Mouse (Mus musculus) right cerebral cortex, postnatal 4 days (tissue): ENCODE measurements around the gene Sept8.

ENCODE experiments used
- DNase-seq: peaks from one replicate; pipeline ENCODE4 v3.0.0-alpha.2; 2022

Gene Sept8

GRCm38 (mm10) chr11:53496946-53497345 is 22.1 kb upstream of the Sept8 start:
- DNase-seq: no peak

- DNase-seq: no peak
These were observed 18.5 kb upstream of the Sept8 start for GRCm38 (mm10) chr11:53500569-53500968.

- no peak for DNase-seq
These were observed 16.9 kb upstream of the Sept8 start for GRCm38 (mm10) chr11:53502039-53502765.

GRCm38 (mm10) chr11:53503738-53504137 is 15.3 kb upstream of the Sept8 start:
- DNase-seq: no peak

GRCm38 (mm10) chr11:53504376-53504775 is 14.7 kb upstream of the Sept8 start:
- no peak for DNase-seq

- no peak for DNase-seq
These were observed 13.9 kb upstream of the Sept8 start for GRCm38 (mm10) chr11:53505026-53505663.

GRCm38 (mm10) chr11:53507098-53507805 is 11.8 kb upstream of the Sept8 start:
- no peak for DNase-seq

GRCm38 (mm10) chr11:53508152-53508551 is 10.9 kb upstream of the Sept8 start:
- DNase-seq: no peak

GRCm38 (mm10) chr11:53508591-53508990 is 10.5 kb upstream of the Sept8 start:
- DNase-seq: no peak

GRCm38 (mm10) chr11:53510351-53510750 is 8.7 kb upstream of the Sept8 start:
- no peak for DNase-seq

- DNase-seq: no peak
These were observed 2.1 kb upstream of the Sept8 start for GRCm38 (mm10) chr11:53516775-53517627.

- no peak for DNase-seq
These were observed 298 bp upstream of the Sept8 start for GRCm38 (mm10) chr11:53518759-53519158.

GRCm38 (mm10) chr11:53520122-53520978 is 1.3 kb downstream of the Sept8 start:
- DNase-seq: peak; percentile 34

GRCm38 (mm10) chr11:53521120-53521820 is 2.2 kb downstream of the Sept8 start:
- no peak for DNase-seq

GRCm38 (mm10) chr11:53521821-53522131 is 2.7 kb downstream of the Sept8 start:
- no peak for DNase-seq

- DNase-seq: no peak
These were observed 3.3 kb downstream of the Sept8 start for GRCm38 (mm10) chr11:53522362-53522761.

GRCm38 (mm10) chr11:53522930-53523329 is 3.9 kb downstream of the Sept8 start:
- no peak for DNase-seq

- DNase-seq: no peak
These were observed 4.7 kb downstream of the Sept8 start for GRCm38 (mm10) chr11:53523545-53524405.

- DNase-seq: no peak
These were observed 5.8 kb downstream of the Sept8 start for GRCm38 (mm10) chr11:53524905-53525304.

- no peak for DNase-seq
These were observed 6.4 kb downstream of the Sept8 start for GRCm38 (mm10) chr11:53525461-53525860.
